Mouse (Mus musculus) CH12.LX (cell line): ENCODE results near the gene A730061H03Rik. TPM values are rescaled to one million over a fixed set of nuclear protein-coding genes. Genes with fewer than 3 reads are reported as not detected.

ENCODE experiments used
- DNase-seq: peaks from one replicate; pipeline ENCODE4 v3.0.0-alpha.2; 2013; ENCODE audit errors: extremely low read depth
- H3K27ac ChIP-seq: 2 replicates; pipeline ENCODE4 v1.5.1; 2012; ENCODE audit warnings: low read depth, mild to moderate bottlenecking, control low read depth, moderate library complexity; ENCODE audit not compliant: insufficient read depth
- H3K27me3 ChIP-seq: replicated peaks from 2 replicates; pipeline ENCODE3; 2012; ENCODE audit warnings: inconsistent platforms
- H3K36me3 ChIP-seq, 2 experiments: replicated peaks in 1 of 2; 2 replicates each; pipeline versions ENCODE3 to v1.6.1; 2012; ENCODE audit warnings: inconsistent platforms in 1 of 2, low read length in 1 of 2, mild to moderate bottlenecking in 1 of 2, mixed read lengths in 1 of 2, moderate library complexity in 1 of 2; ENCODE audit not compliant: control insufficient read depth in 1 of 2, insufficient read depth in 1 of 2
- H3K4me1 ChIP-seq, 2 experiments: 2 replicates each; pipeline ENCODE4 v1.6.1; 2012; ENCODE audit warnings: inconsistent platforms in 1 of 2, moderate library complexity in 1 of 2; ENCODE audit not compliant: insufficient read depth in 2 of 2, control insufficient read depth in 1 of 2
- H3K4me2 ChIP-seq: 2 replicates; pipeline ENCODE4 v1.6.1; 2012; ENCODE audit warnings: low read depth, mild to moderate bottlenecking, control low read depth; ENCODE audit not compliant: poor library complexity, insufficient read depth, severe bottlenecking
- H3K4me3 ChIP-seq, 3 experiments: fragments of 150-350 bp in 1 of 3; sonication (generic) in 1 of 3; replicated peaks in 1 of 3; 2 replicates each; pipeline versions ENCODE3 to v1.5.1; 2011 to 2012; ENCODE audit warnings: low read depth in 2 of 3, low read length in 2 of 3, mild to moderate bottlenecking in 2 of 3, moderate library complexity in 2 of 3, control low read depth in 1 of 3, improper control_type of control experiment in 1 of 3, inconsistent platforms in 1 of 3, mixed read lengths in 1 of 3; ENCODE audit not compliant: poor library complexity in 1 of 3
- H3K79me2 ChIP-seq: replicated peaks from 2 replicates; pipeline ENCODE4 v1.6.1; 2012; ENCODE audit warnings: mild to moderate bottlenecking, moderate library complexity; ENCODE audit not compliant: control insufficient read depth, poor library complexity, insufficient read depth, severe bottlenecking; ENCODE audit errors: extremely low read depth
- H3K9ac ChIP-seq: 2 replicates; pipeline ENCODE4 v1.6.1; 2012; ENCODE audit warnings: low read depth, mild to moderate bottlenecking, control low read depth, moderate library complexity; ENCODE audit not compliant: insufficient read depth
- H3K9me3 ChIP-seq: replicated peaks from 2 replicates; pipeline ENCODE3; 2012; ENCODE audit warnings: low read length, inconsistent platforms, mixed read lengths
- E2F4 ChIP-seq: IDR thresholded peaks from 2 replicates; pipeline ENCODE4 v1.6.1; 2011; ENCODE audit warnings: low read depth, low read length, improper control_type of control experiment; ENCODE audit not compliant: insufficient replicate concordance
- HCFC1 ChIP-seq: IDR thresholded peaks from 2 replicates; pipeline ENCODE4 v1.6.1; 2012; ENCODE audit warnings: low read depth, mild to moderate bottlenecking, inconsistent platforms, low read length, improper control_type of control experiment
- KAT2A ChIP-seq: IDR thresholded peaks from 2 replicates; pipeline ENCODE4 v1.6.1; 2012; ENCODE audit warnings: low read length, improper control_type of control experiment, inconsistent platforms; ENCODE audit not compliant: insufficient replicate concordance
- MAFK ChIP-seq: IDR thresholded peaks from 2 replicates; pipeline ENCODE4 v1.6.1; 2011; ENCODE audit warnings: low read length, improper control_type of control experiment; ENCODE audit not compliant: insufficient replicate concordance
- MAZ ChIP-seq: IDR thresholded peaks from 2 replicates; pipeline ENCODE4 v1.6.1; 2012; ENCODE audit warnings: low read depth, mild to moderate bottlenecking, inconsistent platforms, low read length, improper control_type of control experiment, moderate library complexity
- MEF2A ChIP-seq: IDR thresholded peaks from 2 replicates; pipeline ENCODE4 v1.6.1; 2014; ENCODE audit warnings: low read depth, mild to moderate bottlenecking, inconsistent platforms, low read length, improper control_type of control experiment, borderline replicate concordance
- MYC ChIP-seq: IDR thresholded peaks from 2 replicates; pipeline ENCODE4 v1.6.1; 2011; ENCODE audit warnings: low read depth, mild to moderate bottlenecking, improper control_type of control experiment, low read length
- NRF1 ChIP-seq: IDR thresholded peaks from 2 replicates; pipeline ENCODE4 v1.6.1; 2014; ENCODE audit warnings: low read depth, mild to moderate bottlenecking, inconsistent platforms, low read length, improper control_type of control experiment, moderate library complexity
- RAD21 ChIP-seq: IDR thresholded peaks from 2 replicates; pipeline ENCODE4 v1.6.1; 2011; ENCODE audit warnings: low read depth, mild to moderate bottlenecking, low read length, improper control_type of control experiment, moderate library complexity
- RCOR1 ChIP-seq: conservative IDR thresholded peaks from 2 replicates; pipeline ENCODE4 v1.6.1; 2012; ENCODE audit warnings: low read depth, mild to moderate bottlenecking, inconsistent platforms, low read length, improper control_type of control experiment
- SIN3A ChIP-seq: IDR thresholded peaks from 2 replicates; pipeline ENCODE4 v1.6.1; 2012; ENCODE audit warnings: low read length, improper control_type of control experiment, inconsistent platforms
- SMC3 ChIP-seq: IDR thresholded peaks from 2 replicates; pipeline ENCODE4 v1.6.1; 2011; ENCODE audit warnings: low read depth, low read length, improper control_type of control experiment
- TBP ChIP-seq: conservative IDR thresholded peaks from 2 replicates; pipeline ENCODE4 v1.6.1; 2011; ENCODE audit warnings: low read depth, low read length, improper control_type of control experiment
- TCF12 ChIP-seq: IDR thresholded peaks from 2 replicates; pipeline ENCODE4 v1.6.1; 2014; ENCODE audit warnings: low read depth, mild to moderate bottlenecking, inconsistent platforms, low read length, improper control_type of control experiment
- UBTF ChIP-seq: IDR thresholded peaks from 2 replicates; pipeline ENCODE4 v1.6.1; 2012; ENCODE audit warnings: low read depth, mild to moderate bottlenecking, inconsistent platforms, low read length, improper control_type of control experiment, moderate library complexity
- USF1 ChIP-seq: IDR thresholded peaks from 2 replicates; pipeline ENCODE4 v1.6.1; 2014; ENCODE audit warnings: low read depth, mild to moderate bottlenecking, inconsistent platforms, low read length, improper control_type of control experiment
- ZNF384 ChIP-seq: IDR thresholded peaks from 2 replicates; pipeline ENCODE4 v1.6.1; 2012; ENCODE audit warnings: low read depth, low read length, improper control_type of control experiment, inconsistent platforms
- dilution Hi-C: fragments of 300-500 bp; cut with MboI; formaldehyde crosslinking; loops from 2 replicates; pipeline ENCODE4 v1.14.3; 2020; ENCODE audit warnings: low sequenced_read_pairs; ENCODE audit not compliant: extremely low pct_unique_long_range_greater_than_20kb, extremely low pct_ligation_motif_present
- in situ Hi-C: fragments of 300-500 bp; cut with MboI; formaldehyde crosslinking; loops from 3 replicates; pipeline ENCODE4 v1.14.3; 2019; ENCODE audit warnings: low sequenced_read_pairs, low pct_ligation_motif_present, low pct_unique_long_range_greater_than_20kb, mixed read lengths
- polyA plus RNA-seq: library from polyadenylated mRNA; unstranded; fragments of >175 nt; gene quantifications from 2 replicates; pipeline ENCODE4 v1.2.1, GENCODE M21; 2012; ENCODE audit warnings: low read depth; ENCODE audit not compliant: insufficient read length
- total RNA-seq, 2 experiments: library from RNA; depleted of rRNA; stranded (reverse); fragments of 300-350 nt in 1 of 2; fragments of >200 nt in 1 of 2; gene quantifications; 2 replicates each; pipeline ENCODE4 v1.2.3; 2012 to 2014

The A730061H03Rik gene
- total and polyA plus RNA-seq, 3 experiments, result 0.34 to 0.93 TPM; not detected in 1

DNA sequence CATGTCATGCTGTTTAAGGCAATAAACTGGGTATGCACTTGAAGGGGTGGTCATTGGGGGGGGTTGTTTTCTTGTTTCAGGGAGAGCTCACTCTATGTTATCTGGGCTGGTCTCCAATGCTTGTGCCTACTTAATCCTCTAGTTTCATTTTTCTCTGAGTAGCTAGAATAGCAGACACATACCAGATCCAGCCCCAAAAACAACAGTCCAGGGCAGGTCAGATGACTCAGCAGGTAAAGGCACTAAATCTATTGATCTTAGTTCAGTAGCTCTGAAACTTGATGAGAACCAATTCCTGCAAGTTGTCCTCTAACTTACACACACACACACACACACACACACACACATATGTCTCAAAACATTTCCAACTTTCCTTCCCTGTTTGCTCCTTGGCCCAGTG lies 11.6 kb upstream of the A730061H03Rik start:
- no peak overlapping the region for H3K27ac ChIP-seq
- H3K9me3 ChIP-seq, result no peaks in the 10 kb centered on the region
- no peak overlapping the region for H3K9ac ChIP-seq
- in situ Hi-C loops, result no loop called here
- dilution Hi-C loops, result no loop called here
- H3K4me3 ChIP-seq, result no peak overlapping the region
- H3K27me3 ChIP-seq, result no peaks in the 10 kb centered on the region
- DNase-seq, result no peak
- H3K4me2 ChIP-seq, result no peak overlapping the region
- peaks cover 23 to 39% of the 10 kb centered on the region in 2 experiments for H3K36me3 ChIP-seq
- TF ChIP-seq HCFC1, result no peak
- no peak for TF ChIP-seq TBP
- no peak for TF ChIP-seq UBTF
- no peak for TF ChIP-seq MYC
- TF ChIP-seq E2F4, result no peak
- no peak for TF ChIP-seq NRF1
- no peak for TF ChIP-seq ZNF384
- TF ChIP-seq USF1, result no peak
- TF ChIP-seq SMC3, result no peak
- TF ChIP-seq RAD21, result no peak
- TF ChIP-seq MAFK, result no peak
- TF ChIP-seq KAT2A, result no peak
- TF ChIP-seq TCF12, result no peak
- TF ChIP-seq MEF2A, result no peak
- no peak for TF ChIP-seq SIN3A
- no peaks in the 10 kb centered on the region for H3K4me1 ChIP-seq
- H3K79me2 ChIP-seq, result no peaks in the 10 kb centered on the region

- peaks cover 35 to 51% of the 10 kb centered on the region in 2 experiments for H3K36me3 ChIP-seq
- no peak overlapping the region for H3K27ac ChIP-seq
- H3K27me3 ChIP-seq, result no peaks in the 10 kb centered on the region
- DNase-seq, result no peak
- dilution Hi-C loops, result no loop called here
- H3K4me2 ChIP-seq, result no peak overlapping the region
- H3K4me1 ChIP-seq, result no peaks in the 10 kb centered on the region
- H3K9me3 ChIP-seq, result no peaks in the 10 kb centered on the region
- no peak overlapping the region for H3K9ac ChIP-seq
- no peaks in the 10 kb centered on the region for H3K79me2 ChIP-seq
- TF ChIP-seq RCOR1 (no peak), MAZ (no peak)
- no peak overlapping the region for H3K4me3 ChIP-seq
- in situ Hi-C loops, result no loop called here
Observed at GRCm38 (mm10) chr14:55570588-55570987, 10.4 kb upstream of the A730061H03Rik start.
